Mouse (Mus musculus) kidney, adult 2 months (tissue): ENCODE results near the gene Gspt2.
"Not testable (repeated sequence)": the region's sequence is repeated elsewhere in the genome, so short reads cannot be mapped to it uniquely, and the experiment has no call there.

Experiments used
- CTCF ChIP-seq: fragments of 200-500 bp; conservative IDR thresholded peaks from 2 replicates; pipeline ENCODE4 v1.5.1; 2011; ENCODE audit warnings: low read depth, mild to moderate bottlenecking, control low read depth, low read length, moderate library complexity, mixed read lengths; ENCODE audit not compliant: insufficient read depth, insufficient read length
- POLR2A ChIP-seq: fragments of 200-500 bp; IDR thresholded peaks from one replicate; pipeline ENCODE4 v1.6.1; 2011; ENCODE audit warnings: low read depth, low read length, control low read depth

- not testable (repeated sequence) for TF ChIP-seq POLR2A, CTCF
These were observed 45.7 kb downstream of the Gspt2 start for GRCm38 (mm10) chrX:94681581-94681980.
